Mouse (Mus musculus): ENCODE data around the gene Kcnj6.
"Not testable (repeated sequence)": the region's sequence is repeated elsewhere in the genome, so short reads cannot be mapped to it uniquely, and the experiment has no call there.

Gene Kcnj6

DNA sequence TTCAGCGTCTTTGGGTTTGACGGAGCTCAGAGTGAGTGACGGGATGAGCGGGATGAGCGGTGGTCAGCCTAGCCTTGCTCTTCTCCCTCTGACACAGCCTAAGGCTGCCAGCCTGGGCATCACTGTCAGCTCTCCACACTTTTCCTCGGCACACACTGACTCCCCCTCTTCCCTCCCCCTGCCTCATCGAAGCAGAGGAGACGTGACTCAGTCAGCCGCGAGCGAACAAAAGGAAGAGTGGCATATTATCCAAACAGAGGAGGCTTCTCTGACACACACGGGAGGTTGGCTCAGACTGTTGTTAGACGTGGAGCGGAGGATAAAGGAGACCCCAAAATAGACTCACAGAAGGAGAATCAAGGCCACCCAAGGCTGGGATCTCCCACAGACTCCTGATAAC, 147.1 kb downstream of the Kcnj6 start:
- no peak for DNase-seq (ENCODE audit: low spot score)

DNA sequence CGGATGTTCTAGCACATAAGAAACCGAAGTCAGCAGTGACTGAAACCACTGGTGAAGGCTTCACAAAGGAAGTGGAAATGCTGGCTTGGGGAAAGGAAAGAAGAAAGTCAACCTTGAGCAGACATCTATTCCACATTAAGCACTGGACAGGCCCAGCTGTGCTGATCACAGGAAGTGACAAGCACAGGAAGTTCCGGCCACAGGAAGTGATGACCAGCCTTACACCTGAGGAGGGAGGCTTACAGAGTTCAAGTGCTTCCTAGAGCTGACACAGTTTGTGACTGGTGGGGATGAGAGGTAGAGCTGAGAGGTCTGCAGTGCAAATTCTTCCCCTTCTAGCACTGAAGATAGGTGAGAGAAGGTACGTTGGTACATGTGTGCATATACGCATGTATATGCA, 151.5 kb downstream of the Kcnj6 start:
- no peak for DNase-seq (ENCODE audit: low spot score)

DNA sequence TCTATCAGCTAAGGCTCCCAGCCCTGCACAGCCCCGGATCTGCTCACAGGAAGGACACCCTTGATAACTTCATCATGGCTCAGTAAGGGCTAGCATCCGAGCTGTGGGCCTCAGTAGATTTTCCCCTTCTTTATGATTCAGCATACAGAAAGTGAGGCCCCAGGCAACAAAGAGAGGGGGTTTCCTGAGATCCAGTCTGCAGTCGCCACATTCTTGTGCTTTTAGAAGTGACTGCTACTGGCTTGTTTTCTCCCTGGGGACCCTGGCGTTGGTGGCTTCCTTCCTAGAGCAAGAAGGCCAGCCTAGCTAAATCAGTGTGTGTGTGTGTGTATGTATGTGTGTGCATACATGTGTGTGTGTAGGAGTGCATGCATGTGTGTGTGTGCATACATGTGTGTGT, 152.7 kb downstream of the Kcnj6 start:
- DNase-seq (ENCODE audit: low spot score) = no peak

DNA sequence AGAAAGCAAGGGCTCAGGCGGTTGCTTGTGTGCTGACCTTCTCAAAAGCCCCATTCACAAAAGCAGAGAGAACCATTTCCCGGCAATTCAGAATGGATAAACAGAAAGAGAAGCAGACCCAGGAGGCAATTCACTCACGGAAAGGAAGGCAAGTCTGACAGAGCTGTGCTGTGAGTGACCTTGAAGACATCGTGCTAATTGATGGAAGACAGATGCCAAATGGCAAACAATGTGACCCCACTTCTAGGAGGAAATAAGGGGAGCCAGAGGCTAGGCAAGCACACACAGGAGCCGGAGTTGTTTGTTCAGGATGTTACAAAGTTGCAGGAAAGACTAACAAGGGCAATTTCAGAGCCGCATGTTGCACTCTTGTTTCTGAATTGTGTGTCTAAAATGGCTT, 158.1 kb downstream of the Kcnj6 start:
- no peak for DNase-seq (ENCODE audit: low spot score)

DNA sequence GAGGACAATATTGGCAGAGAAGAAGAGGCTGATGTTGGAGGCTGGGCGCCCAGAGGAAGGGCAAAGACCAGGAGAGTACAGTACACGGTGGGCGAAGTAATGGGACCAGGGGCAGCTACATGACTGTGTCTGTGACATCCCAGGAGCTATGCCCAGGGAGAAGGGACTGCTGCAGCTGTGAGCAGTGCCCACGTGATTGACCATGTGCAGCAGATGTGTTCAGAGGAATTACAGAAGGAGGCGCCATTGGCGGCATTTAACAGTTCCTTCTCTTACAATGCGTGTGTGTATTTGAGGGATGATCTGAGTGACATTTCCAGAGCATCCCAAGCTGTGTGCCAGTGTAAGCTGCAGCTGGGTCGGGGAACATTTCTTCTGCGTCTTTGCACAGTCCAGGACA, 159.6 kb downstream of the Kcnj6 start:
- DNase-seq (ENCODE audit: low spot score) = no peak

DNA sequence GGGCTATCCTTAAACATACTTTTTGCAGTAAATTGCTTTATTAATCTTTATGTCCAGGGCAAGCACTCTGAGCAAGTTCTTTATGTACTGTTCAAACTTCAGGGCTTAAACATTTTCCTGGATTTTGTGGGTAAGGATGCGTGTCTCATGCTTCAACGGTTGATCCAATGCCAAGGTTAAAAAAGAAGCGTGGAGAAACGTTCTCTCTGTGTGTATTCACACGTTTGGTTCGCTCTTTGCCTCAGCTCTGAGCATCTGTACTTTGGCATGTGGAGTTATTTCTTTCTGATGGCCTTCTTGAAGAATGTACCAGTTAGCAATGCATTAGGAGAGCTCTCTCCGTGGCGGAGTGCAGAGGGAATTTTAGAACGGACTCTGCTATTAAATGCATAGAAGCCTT, 163.0 kb downstream of the Kcnj6 start:
- DNase-seq (ENCODE audit: low spot score) = no peak

DNA sequence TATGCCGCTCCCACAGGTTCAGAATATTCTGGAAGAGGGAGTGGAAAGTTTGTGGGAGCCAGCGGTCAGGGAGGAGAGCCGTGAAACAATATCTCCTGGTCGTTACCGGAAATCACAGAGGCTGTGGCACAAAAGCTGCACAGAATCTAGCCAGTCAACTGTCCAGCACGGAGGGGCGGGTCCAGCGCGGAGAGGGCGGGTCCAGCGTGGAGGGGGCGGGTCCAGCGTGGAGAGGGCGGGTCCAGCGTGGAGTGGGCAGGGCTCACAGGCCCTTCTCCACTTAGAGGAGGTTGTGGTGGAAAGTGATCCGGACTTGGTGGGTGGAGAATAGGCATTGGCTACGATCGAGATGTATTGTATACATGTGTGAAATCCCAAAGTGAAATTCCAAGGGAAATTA, 169.3 kb downstream of the Kcnj6 start:
- no peak for DNase-seq (ENCODE audit: low spot score)

DNA sequence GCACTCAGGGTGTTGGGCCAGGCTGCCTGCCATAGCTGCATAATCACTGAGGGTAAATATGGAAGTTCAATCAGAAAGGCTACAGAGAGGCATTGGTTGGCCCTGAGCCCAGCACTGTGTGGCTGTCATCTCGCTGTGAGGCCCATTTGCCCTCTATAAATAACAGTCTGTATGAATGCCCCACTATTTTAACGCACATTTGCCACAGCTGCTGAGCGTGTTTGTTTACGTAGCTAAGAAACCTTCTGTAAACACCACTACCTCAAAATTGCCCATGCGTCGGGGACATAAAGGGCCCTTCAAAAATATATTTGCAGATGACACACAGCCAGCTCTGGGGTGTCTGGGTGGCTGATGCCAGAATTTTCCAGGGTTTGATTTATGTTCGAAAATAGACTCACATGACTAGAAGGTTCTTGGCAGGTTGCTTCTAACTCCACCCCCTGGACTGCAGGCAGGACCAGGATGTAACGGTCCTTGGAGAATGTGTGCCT, 170.4 kb downstream of the Kcnj6 start:
- no peak for DNase-seq (ENCODE audit: low spot score)

DNA sequence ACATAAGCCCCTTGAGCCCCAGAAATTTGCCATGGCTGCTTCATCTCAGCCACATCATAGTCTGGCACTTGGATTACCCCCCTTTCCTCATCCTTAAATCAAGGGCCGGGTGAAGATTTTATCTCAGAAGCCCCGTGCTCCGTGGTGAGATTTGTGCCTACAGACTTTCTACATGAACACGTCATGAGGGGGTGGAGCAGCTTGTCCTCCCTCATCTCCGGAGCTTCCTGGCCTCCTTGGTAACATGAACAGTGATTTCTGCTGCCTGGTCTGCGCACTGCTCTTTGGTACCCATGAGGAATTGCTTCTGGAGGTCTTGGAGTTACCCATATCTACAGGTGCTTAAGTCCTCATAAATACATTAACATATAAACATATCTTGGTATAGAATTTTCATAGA, 172.2 kb downstream of the Kcnj6 start:
- no peak for DNase-seq (ENCODE audit: low spot score)

DNA sequence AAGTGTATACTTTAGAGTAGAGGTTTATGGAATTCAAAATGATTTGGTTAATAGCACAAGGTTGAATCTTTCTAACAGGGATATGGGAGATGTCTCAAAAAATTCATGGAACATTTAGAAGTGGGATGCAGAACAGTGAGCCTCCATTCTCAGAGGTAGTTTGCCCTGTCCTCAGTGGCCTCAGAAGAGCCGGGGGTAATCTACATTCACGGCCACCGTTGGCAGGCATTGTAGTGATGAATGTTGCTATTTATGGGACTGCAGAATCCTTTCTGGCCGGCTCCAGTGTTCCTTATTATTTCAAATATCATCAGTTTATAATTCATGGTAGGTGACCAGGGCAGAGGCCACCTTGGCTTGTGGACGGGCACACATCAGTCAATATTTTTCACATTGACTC, 174.9 kb downstream of the Kcnj6 start:
- DNase-seq (ENCODE audit: low spot score) = no peak

DNA sequence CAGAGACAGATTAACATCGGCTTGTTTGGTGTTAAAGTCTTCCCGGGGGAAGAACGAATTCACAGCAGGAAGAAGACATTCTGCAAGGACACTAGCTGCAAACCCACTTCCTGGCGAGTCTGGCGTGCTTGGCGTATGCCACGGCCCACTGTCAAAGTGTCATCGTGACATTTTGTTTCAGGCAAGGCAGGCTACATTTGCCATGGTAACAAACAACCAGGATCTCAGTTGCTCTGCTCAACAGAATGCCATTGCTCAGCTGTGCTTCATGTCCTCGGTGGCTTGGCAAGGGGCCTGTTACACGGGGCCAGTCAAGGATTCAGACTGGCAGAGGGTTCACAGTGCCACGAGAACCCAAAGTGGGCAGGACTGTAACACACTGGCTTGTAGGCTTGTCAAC, 175.9 kb downstream of the Kcnj6 start:
- DNase-seq (ENCODE audit: low spot score) = no peak

DNA sequence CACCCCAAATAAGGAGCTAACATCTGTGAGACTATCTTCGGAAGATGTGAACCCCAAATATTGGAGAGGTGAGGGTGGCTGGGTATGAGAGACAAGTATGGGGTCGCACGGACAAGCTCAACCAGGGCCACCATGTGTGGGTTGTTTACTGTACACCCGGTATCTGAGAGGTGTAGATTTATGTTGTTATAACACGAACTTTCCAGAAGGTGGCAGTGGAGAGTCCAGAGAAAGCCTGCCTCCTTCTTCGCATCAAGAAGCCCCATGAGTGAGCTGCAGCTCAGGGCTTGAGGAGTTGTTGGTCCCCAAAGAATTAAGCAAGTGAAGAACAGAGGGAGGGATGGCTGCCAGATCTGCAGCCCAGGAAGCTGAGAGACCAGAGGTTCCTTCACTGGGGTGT, 181.1 kb downstream of the Kcnj6 start:
- no peak for DNase-seq (ENCODE audit: low spot score)

DNA sequence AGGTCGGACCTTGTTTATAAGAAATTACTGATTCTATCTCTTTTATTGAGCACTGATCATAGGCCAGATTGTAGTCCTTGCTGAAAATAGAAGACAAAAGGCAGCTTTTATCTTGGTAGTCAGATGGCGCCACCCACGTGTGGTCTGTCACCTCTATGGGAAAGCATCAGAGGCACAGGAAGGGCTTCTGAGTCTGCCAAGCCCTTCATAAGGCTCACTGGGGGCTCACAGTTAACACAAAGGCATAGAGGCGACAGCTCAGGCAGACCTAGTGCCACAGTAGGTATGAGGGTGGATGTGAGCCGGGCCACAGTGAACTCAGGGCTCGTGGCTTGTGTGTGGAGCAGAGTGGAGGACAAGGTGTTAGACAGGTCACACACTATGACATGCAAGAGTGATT, 181.6 kb downstream of the Kcnj6 start:
- no peak for DNase-seq (ENCODE audit: low spot score)

DNA sequence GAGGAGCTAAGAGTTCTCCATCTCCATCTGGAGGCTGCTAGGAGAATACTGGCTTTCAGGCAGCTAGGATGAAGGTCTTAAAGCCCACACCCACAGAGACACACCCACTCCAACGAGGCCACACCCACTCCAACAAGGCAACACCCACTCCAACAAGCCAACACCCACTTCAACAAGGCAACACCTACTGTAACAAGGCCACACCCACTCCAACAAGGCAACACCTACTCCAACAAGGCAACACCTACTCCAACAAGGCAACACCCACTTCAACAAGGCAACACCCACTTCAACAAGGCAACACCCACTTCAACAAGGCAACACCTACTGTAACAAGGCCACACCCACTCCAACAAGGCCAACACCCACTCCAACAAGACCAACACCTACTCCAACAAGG, 188.2 kb downstream of the Kcnj6 start:
- not testable (repeated sequence) for DNase-seq (ENCODE audit: low spot score)

DNA sequence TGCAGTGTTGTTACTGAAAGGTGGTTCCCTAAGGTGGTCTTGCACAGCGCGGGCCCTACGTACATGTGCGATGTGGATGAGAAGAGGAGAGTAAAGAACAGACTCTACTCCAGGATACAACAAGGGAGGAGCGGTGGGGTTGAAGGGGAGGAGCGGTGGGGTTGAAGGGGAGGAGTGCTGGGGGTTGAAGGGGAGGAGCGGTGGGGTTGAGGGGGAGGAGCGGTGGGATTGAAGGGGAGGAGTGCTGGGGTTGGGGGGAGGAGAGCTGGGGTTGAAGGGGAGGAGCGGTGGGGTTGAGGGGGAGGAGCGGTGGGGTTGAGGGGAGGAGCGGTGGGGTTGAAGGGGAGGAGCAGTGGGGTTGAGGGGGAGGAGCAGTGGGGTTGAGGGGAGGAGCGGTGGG, 199.3 kb downstream of the Kcnj6 start:
- DNase-seq (ENCODE audit: low spot score) = no peak

DNA sequence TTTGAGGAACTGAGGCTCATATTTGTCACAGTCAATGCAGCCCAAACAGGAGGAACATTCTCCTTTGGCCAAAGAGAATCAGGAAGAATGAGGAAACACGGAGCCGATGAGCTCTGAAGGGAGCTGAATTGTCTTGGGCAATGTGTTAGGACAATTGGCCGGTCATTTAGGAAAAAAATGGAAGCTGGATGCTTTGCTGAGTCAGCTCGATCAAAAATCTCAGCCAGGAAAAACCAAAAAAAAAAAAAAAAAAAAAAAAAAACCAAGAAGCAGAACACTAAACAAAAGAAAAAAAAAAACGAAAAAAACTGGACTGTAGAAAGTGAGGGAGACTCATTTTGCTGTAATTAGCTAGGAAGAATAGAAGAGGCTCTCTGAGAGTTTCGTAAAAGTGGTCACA, 200.1 kb downstream of the Kcnj6 start:
- DNase-seq (ENCODE audit: low spot score) = no peak

DNA sequence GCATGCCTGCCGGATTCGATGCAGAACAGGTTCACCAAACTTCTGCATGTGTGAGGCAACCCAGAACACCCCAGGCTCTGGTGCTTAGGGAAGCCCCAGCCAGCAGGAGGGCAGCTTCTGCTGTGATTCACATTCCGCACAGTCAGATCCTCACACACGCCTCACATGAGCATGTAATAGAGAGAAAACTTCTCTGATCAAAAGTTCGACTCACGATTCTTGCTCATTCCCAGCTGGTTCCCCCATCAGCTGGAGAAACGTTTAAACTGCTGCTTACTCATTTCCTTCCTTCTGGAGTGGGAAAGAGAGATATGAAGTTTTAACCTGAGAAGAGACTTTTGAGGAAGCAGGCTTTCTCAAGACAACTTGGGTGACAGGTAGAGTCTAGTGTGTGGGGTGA, 204.5 kb downstream of the Kcnj6 start:
- DNase-seq (ENCODE audit: low spot score) = no peak

DNA sequence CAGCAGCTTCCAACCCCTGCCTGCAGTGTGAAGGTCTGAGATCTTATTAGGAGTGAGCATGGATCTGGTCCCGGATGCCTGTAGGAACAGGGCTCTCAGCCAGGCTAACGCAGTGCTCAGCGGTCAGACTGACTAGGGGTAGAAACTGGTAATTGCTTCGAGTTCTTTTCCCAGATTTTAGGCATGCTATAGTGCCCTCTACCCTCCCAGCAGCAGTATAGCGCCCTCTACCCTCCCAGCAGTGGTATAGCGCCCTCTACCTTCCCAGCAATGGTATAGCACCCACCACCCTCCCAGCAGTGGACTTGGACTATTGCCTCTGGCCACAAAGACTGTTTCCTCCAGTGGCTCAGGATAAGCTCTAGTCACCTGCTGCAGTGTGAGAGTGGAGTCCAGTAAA, 207.5 kb downstream of the Kcnj6 start:
- DNase-seq (ENCODE audit: low spot score) = no peak

DNA sequence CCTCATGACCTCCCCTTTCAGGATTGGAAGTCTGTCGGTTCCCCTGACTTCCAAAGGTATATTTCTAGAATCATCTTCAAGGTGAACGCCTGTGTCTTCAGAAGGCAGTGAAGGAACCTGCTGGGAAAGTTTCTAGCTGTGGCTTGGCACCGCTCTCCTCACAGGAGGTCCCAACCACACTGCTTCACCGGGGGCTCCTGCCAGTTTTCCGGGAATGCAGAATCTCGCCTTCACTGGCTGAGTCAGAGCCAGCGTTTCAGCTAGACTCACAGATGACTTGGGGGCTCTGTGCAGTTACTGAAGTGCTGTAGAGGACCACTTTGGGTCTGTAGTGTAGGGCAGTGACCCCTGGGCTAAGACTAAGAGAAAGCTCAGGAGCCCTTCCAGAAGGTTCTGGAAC, 208.8 kb downstream of the Kcnj6 start:
- DNase-seq (ENCODE audit: low spot score) = no peak

DNA sequence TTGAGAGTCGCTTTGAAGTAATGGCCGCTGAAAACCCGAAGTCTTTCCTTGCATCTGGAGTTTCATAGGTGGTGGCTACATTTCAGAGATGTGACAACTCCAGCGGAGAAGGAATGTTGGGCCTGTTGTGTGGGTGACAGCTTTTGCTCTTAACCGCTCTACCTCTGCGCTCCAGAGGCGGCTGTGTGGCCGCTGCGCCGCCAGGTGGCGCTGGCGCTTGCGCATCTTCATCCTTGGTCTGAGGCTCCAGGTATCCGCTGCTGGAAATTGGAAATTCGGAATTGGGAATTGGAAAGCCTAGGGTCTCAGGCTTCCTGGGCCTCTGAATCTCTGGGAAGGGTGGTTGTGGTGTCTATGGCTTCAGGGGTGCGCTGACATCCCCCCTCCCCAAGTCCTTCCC, 209.3 kb downstream of the Kcnj6 start:
- no peak for DNase-seq (ENCODE audit: low spot score)

DNA sequence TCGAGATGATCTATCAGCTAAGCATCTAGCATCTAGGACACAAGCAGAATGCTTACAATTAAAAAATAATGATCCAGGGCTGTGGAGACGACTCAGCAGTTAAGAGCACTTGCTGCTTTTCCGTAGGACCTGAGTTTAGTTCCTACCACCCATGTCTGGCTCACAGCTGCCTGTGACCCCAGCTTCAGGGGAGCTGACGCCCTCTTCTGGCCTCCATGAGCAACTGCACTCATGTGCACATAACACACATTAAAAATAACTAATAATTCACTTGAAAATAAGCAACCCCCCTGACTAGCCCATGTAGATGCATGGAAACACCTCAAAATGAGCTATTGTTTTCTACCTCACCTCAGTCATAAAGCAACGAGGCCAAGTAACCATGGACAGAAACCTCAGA, 211.6 kb downstream of the Kcnj6 start:
- no peak for DNase-seq (ENCODE audit: low spot score)

DNA sequence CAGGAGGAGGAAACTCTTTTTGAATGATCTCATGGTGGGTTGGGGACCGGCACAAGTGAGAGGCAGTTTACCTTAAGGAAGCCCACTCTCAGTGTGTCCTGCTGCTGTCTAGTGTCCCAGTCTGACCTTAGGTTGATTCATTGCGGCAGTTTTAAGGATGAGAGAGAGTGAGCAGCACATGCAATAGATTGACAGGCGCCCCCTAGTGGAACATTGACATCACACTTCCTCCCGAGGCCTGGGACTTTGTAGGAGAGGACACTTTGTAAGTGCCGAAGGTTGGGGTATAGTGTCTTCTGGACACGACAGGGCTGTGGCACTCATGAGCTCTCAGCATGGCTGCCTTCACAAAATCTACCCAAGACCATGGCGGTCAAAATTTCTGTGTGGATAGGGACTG, 213.8 kb downstream of the Kcnj6 start:
- DNase-seq (ENCODE audit: low spot score) = no peak

DNA sequence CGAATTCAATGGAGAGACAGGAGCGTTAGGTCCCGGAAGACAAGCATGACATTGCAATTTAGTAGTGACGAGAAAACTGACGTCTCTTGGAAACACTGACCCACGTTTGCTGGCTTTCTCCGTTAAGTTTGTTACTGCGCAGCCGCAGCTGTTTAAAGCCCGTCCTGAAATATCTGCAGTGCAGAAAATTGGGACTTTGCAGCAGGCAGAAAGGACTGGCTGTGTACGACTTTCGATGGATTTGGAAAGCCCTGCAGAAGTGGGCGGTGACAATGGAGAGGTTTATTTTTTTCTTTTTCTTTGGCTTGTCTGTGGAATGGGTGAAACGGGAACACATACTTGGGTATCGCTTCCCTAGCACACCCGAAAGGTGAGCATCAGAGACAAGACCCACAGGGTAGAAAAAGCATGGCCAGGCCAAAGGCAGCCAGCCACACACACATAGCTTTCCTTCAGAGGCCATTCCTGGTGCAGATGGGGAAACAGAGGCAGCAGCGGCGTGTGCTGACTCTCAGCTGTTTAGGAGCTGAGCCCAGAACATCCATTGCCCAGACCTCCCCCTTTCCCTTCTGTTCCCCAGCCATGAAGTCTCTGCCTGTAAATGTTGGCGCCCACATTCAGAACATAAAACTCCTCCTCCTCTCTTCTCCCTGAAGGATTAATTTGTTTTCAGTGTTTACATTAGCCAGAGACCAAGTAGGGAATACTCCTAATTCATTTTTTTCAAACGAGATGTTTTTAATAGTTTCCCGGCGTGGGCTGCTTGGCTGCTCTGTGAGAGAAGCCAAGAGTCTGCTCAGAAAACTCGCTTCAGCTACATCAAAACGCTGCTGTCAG, 215.2 kb downstream of the Kcnj6 start:
- no peak for DNase-seq (ENCODE audit: low spot score)

DNA sequence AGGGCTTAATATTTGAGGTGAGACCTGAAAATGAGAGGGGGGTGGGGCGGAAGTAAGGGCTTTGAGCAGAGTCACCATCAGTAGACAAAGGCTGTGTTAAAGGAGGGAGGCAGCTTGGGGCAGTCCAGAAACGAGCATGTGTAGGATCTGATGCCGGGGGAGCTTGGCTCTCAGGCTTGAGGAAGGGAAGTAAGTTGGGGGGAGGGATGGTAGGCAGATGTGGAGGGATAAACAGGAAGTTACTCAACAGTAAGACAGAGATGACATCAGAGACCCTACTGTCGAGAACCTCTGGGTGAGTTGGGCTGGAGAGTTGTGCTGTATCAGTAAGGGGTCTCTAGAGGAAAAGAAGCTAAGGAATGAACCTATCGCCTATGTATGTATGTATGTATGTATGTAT, 223.6 kb downstream of the Kcnj6 start:
- no peak for DNase-seq (ENCODE audit: low spot score)

Data from spleen, adult 12 weeks (tissue).